Mouse (Mus musculus) myocyte (in vitro differentiated cells): ENCODE data around the gene Olfr270.

ENCODE experiments used
- MYOD1 ChIP-seq, 3 experiments: IDR thresholded peaks; one replicate each; pipeline ENCODE4 v1.6.1; 2011; ENCODE audit warnings: control low read depth in 2 of 3, low read depth in 2 of 3, mild to moderate bottlenecking in 2 of 3, moderate library complexity in 1 of 3; ENCODE audit not compliant: insufficient read length in 2 of 3, control insufficient read depth in 1 of 3
- POLR2A ChIP-seq: IDR thresholded peaks from one replicate; pipeline ENCODE4 v1.6.1; 2011; ENCODE audit warnings: low read depth, mild to moderate bottlenecking, control low read depth, moderate library complexity; ENCODE audit not compliant: insufficient read length
- POLR2AphosphoS2 ChIP-seq: IDR thresholded peaks from one replicate; pipeline ENCODE4 v1.6.1; 2011; ENCODE audit warnings: low read depth, control low read depth; ENCODE audit not compliant: insufficient read length
- TCF12 ChIP-seq: IDR thresholded peaks from one replicate; pipeline ENCODE4 v1.6.1; 2011; ENCODE audit warnings: mild to moderate bottlenecking, control low read depth; ENCODE audit not compliant: poor library complexity, insufficient read depth, severe bottlenecking
- TCF3 ChIP-seq: IDR thresholded peaks from one replicate; pipeline ENCODE4 v1.6.1; 2011; ENCODE audit warnings: low read depth, control low read depth; ENCODE audit not compliant: insufficient read length
- USF1 ChIP-seq: IDR thresholded peaks from one replicate; pipeline ENCODE4 v1.6.1; 2011; ENCODE audit warnings: low read depth, mild to moderate bottlenecking, control low read depth, moderate library complexity

GRCm38 (mm10) chr4:53000154-53000553, 35.8 kb downstream of the Olfr270 start:
- TF ChIP-seq MYOD1 (IDR thresholded peaks at IDR 0.05; ENCODE audit: control insufficient read depth in 1 of 3, insufficient read length in 2 of 3, low read depth in 2 of 3) (no peak), POLR2AphosphoS2 (no peak), POLR2A (no peak), TCF3 (no peak), USF1 (no peak), TCF12 (no peak)
